Mouse (Mus musculus): ENCODE data around the gene Stk39. TPM values are rescaled to one million over a fixed set of nuclear protein-coding genes. Genes with fewer than 3 reads are reported as not detected.

Gene Stk39
- polyA plus RNA-seq, 1 experiment: 3.6 TPM

- TF ChIP-seq POLR2A (IDR thresholded peaks at IDR 0.05; ENCODE audit: borderline replicate concordance, extremely low read depth, low read depth, low read length): no peak
- no peak for TF ChIP-seq CTCF (IDR thresholded peaks at IDR 0.05; ENCODE audit: insufficient read depth, low read length)
- H3K4me1 ChIP-seq (ENCODE audit: control insufficient read depth, insufficient read depth, low read length): no peaks in the 10 kb centered on the region
- WGBS: 75% methylated on average over 3 of the region's 3 CpGs
- DNase-seq: no peak
- no peak overlapping the region for H3K4me3 ChIP-seq (replicated peaks; ENCODE audit: extremely low read depth, low read depth, low read length)
These were observed 295.6 kb downstream of the Stk39 start for GRCm38 (mm10) chr2:68176425-68176824.

DNA sequence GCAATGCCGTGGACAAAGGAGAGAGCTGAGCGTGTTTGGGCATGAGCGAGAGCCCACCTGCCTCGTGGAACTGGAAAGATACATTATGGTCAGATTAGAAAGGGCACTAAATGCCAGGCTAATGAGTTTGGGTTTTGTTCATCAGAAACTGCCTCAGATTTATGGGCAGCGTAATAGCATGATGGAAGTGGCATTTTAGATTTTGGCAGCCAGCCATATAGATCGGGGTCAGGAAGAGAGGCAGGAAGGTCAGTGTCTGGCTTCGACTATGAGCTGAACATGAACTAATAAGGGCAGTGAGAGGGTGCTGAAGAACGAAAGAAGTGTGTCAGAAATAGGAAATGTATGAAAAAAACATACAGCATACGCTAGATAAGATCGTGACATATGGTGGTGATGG lies 300.8 kb downstream of the Stk39 start:
- TF ChIP-seq CTCF (IDR thresholded peaks at IDR 0.05; ENCODE audit: insufficient read depth, low read length): no peak
- TF ChIP-seq POLR2A (IDR thresholded peaks at IDR 0.05; ENCODE audit: borderline replicate concordance, extremely low read depth, low read depth, low read length): no peak
- Histone ChIP-seq H3K4me3 (replicated peaks; ENCODE audit: extremely low read depth, low read depth, low read length) (no peak overlapping the region), H3K4me1 (ENCODE audit: control insufficient read depth, insufficient read depth, low read length) (peaks cover 3% of the 10 kb centered on the region; the same call in 1 of the 2 replicates)
- WGBS: 47% methylated on average over 10 of the region's 10 CpGs
- no peak for DNase-seq

GRCm38 (mm10) chr2:68162012-68162411 lies 310.1 kb downstream of the Stk39 start:
- DNase-seq: no peak
- Histone ChIP-seq H3K4me3 (replicated peaks; ENCODE audit: extremely low read depth, low read depth, low read length) (no peak overlapping the region), H3K4me1 (ENCODE audit: control insufficient read depth, insufficient read depth, low read length) (no peaks in the 10 kb centered on the region)
- WGBS: 86% methylated on average over 4 of the region's 4 CpGs
- no peak for TF ChIP-seq POLR2A (IDR thresholded peaks at IDR 0.05; ENCODE audit: borderline replicate concordance, extremely low read depth, low read depth, low read length)
- TF ChIP-seq CTCF (IDR thresholded peaks at IDR 0.05; ENCODE audit: insufficient read depth, low read length): no peak

DNA sequence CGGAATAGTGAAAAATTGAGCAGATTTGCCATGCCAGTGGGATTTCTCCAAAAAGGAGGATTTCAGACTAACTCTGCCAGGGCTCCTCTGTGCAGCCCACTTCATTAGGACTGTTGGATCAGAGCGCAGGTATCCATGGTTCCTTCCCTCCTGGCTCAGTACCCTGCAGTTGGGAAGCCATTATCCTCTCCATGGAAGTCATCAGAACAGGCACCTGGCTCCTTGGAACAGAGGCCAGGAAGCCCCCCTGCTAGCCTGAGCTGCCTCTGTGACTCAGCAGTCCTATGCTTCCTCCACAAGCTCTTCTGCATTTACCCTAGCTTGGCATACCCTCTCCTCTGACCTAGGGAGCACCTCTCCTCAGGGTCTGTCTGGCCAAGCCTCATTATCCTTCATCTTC lies 311.5 kb downstream of the Stk39 start:
- TF ChIP-seq POLR2A (IDR thresholded peaks at IDR 0.05; ENCODE audit: borderline replicate concordance, extremely low read depth, low read depth, low read length) (no peak), CTCF (IDR thresholded peaks at IDR 0.05; ENCODE audit: insufficient read depth, low read length) (no peak)
- Histone ChIP-seq H3K4me3 (replicated peaks; ENCODE audit: extremely low read depth, low read depth, low read length) (no peak overlapping the region), H3K4me1 (ENCODE audit: control insufficient read depth, insufficient read depth, low read length) (no peaks in the 10 kb centered on the region)
- no peak for DNase-seq
- 87% methylated on average over 2 of the region's 2 CpGs for WGBS

Other genes with a start within 250 kb of the Stk39 start
- gene 4933409G03Rik, start 110.1 kb upstream of the Stk39 start, polyA plus RNA-seq (2012; rRNA removed): not detected in 2 replicates
- not detected in 2 replicates for gene 4932414N04Rik, start 184.2 kb upstream of the Stk39 start, polyA plus RNA-seq (2012; rRNA removed)

All from lung, adult 2 months (tissue).